Mouse (Mus musculus) megakaryocyte, embryonic 14.5 days (primary cell): Measurements from ENCODE around the gene Arid3b.

Experiments used
- FLI1 ChIP-seq: IDR thresholded peaks from 2 replicates; pipeline ENCODE4 v1.6.1; 2012; ENCODE audit warnings: low read length, inconsistent platforms, mixed read lengths
- GATA1 ChIP-seq: IDR thresholded peaks from 3 replicates; pipeline ENCODE4 v1.6.1; 2012; ENCODE audit warnings: mixed read lengths, low read length, inconsistent platforms, borderline replicate concordance

- TF ChIP-seq GATA1 (no peak), FLI1 (no peak)
These were observed 77.3 kb downstream of the Arid3b start for GRCm38 (mm10) chr9:57759289-57759688.
